Mouse (Mus musculus): Measurements from ENCODE around the gene Dst. TPM values are rescaled to one million over a fixed set of nuclear protein-coding genes. Genes with fewer than 3 reads are reported as not detected.
A peak's percentile ranks its signal among the peaks of the same experiment; 100 is the strongest.

Dst gene
- total RNA-seq, 2 experiments from 2014 or later: 249 to 270 TPM

GRCm38 (mm10) chr1:34006828-34007361 is 98.9 kb downstream of the Dst start:
- no peak for DNase-seq (ENCODE audit: extremely low spot score in 1 of 2, low spot score in 2 of 2)
- intact Hi-C loops (cut with DNase I): loop anchor here (5.0 kb wide), 1 partner anchor 155 kb away; no protein-coding TSS in a partner anchor

- DNase-seq (ENCODE audit: extremely low spot score in 1 of 2, low spot score in 2 of 2): no peak
- intact Hi-C loops (cut with DNase I): loop anchor here (5.0 kb wide), 1 partner anchor 155 kb away; no protein-coding TSS in a partner anchor
Measured at GRCm38 (mm10) chr1:34007379-34007778, 99.4 kb downstream of the Dst start.

- intact Hi-C loops (cut with DNase I): no loop called here
- peak; percentile 40 to 81 for DNase-seq (ENCODE audit: extremely low spot score in 1 of 2, low spot score in 2 of 2)
Measured at GRCm38 (mm10) chr1:34011051-34011677, 103.1 kb downstream of the Dst start.

- peak in 1 of 2 experiments; percentile 49 for DNase-seq (ENCODE audit: extremely low spot score in 1 of 2, low spot score in 2 of 2)
- intact Hi-C loops (cut with DNase I): no loop called here
Measured at GRCm38 (mm10) chr1:34011821-34012271, 103.8 kb downstream of the Dst start.

GRCm38 (mm10) chr1:34013490-34013889 is 105.5 kb downstream of the Dst start:
- no peak for DNase-seq (ENCODE audit: extremely low spot score in 1 of 2, low spot score in 2 of 2)
- intact Hi-C loops (cut with DNase I): no loop called here

GRCm38 (mm10) chr1:34016780-34017179 is 108.8 kb downstream of the Dst start:
- DNase-seq (ENCODE audit: extremely low spot score in 1 of 2, low spot score in 2 of 2): no peak
- intact Hi-C loops (cut with DNase I): loop anchor here (5.0 kb wide), 1 partner anchor 36 kb away; no protein-coding TSS in a partner anchor

- no peak for DNase-seq (ENCODE audit: extremely low spot score in 1 of 2, low spot score in 2 of 2)
- intact Hi-C loops (cut with DNase I): loop anchor here (5.0 kb wide), 1 partner anchor 35 kb away; no protein-coding TSS in a partner anchor
Measured at GRCm38 (mm10) chr1:34017323-34017722, 109.3 kb downstream of the Dst start.

- intact Hi-C loops (cut with DNase I): no loop called here
- no peak for DNase-seq (ENCODE audit: extremely low spot score in 1 of 2, low spot score in 2 of 2)
Measured at GRCm38 (mm10) chr1:34020599-34020998, 112.6 kb downstream of the Dst start.

- no peak for DNase-seq (ENCODE audit: extremely low spot score in 1 of 2, low spot score in 2 of 2)
- intact Hi-C loops (cut with DNase I): no loop called here
Measured at GRCm38 (mm10) chr1:34021574-34021973, 113.5 kb downstream of the Dst start.

- DNase-seq (ENCODE audit: extremely low spot score in 1 of 2, low spot score in 2 of 2): no peak
- intact Hi-C loops (cut with DNase I): no loop called here
Measured at GRCm38 (mm10) chr1:34023154-34023553, 115.1 kb downstream of the Dst start.

- DNase-seq (ENCODE audit: extremely low spot score in 1 of 2, low spot score in 2 of 2): no peak
- intact Hi-C loops (cut with DNase I): no loop called here
Measured at GRCm38 (mm10) chr1:34025879-34026278, 117.9 kb downstream of the Dst start.

- intact Hi-C loops (cut with DNase I): no loop called here
- no peak for DNase-seq (ENCODE audit: extremely low spot score in 1 of 2, low spot score in 2 of 2)
Measured at GRCm38 (mm10) chr1:34028722-34029121, 120.7 kb downstream of the Dst start.

GRCm38 (mm10) chr1:34030330-34031021 is 122.5 kb downstream of the Dst start:
- intact Hi-C loops (cut with DNase I): no loop called here

GRCm38 (mm10) chr1:34033052-34033451 is 125.0 kb downstream of the Dst start:
- intact Hi-C loops (cut with DNase I): no loop called here
- DNase-seq (ENCODE audit: extremely low spot score in 1 of 2, low spot score in 2 of 2): no peak

More at GRCm38 (mm10) chr1:34030330-34031021, 122.5 kb downstream of the Dst start:
- DNase-seq (ENCODE audit: extremely low spot score in 1 of 2, low spot score in 2 of 2): no peak

GRCm38 (mm10) chr1:34033478-34033877 is 125.5 kb downstream of the Dst start:
- intact Hi-C loops (cut with DNase I): no loop called here
- DNase-seq (ENCODE audit: extremely low spot score in 1 of 2, low spot score in 2 of 2): no peak

- intact Hi-C loops (cut with DNase I): no loop called here
- DNase-seq (ENCODE audit: extremely low spot score in 1 of 2, low spot score in 2 of 2): no peak
Measured at GRCm38 (mm10) chr1:34033958-34034357, 125.9 kb downstream of the Dst start.

- no peak for DNase-seq (ENCODE audit: extremely low spot score in 1 of 2, low spot score in 2 of 2)
- intact Hi-C loops (cut with DNase I): no loop called here
Measured at GRCm38 (mm10) chr1:34036111-34036510, 128.1 kb downstream of the Dst start.

- no peak for DNase-seq (ENCODE audit: extremely low spot score in 1 of 2, low spot score in 2 of 2)
- intact Hi-C loops (cut with DNase I): no loop called here
Measured at GRCm38 (mm10) chr1:34038571-34038970, 130.5 kb downstream of the Dst start.

- intact Hi-C loops (cut with DNase I): no loop called here
- DNase-seq (ENCODE audit: extremely low spot score in 1 of 2, low spot score in 2 of 2): no peak
Measured at GRCm38 (mm10) chr1:34040049-34040448, 132.0 kb downstream of the Dst start.
